Mouse (Mus musculus) ES-E14 (cell line): ENCODE data around the gene Tubal3. TPM values are rescaled to one million over a fixed set of nuclear protein-coding genes. Genes with fewer than 3 reads are reported as not detected.

Experiments used
- DNase-seq: peaks from one replicate; pipeline ENCODE4 v3.0.0-alpha.2; 2013; ENCODE audit warnings: low read depth, low spot score
- H3K27ac ChIP-seq: 2 replicates; pipeline ENCODE4 v1.5.1; 2012; ENCODE audit warnings: low read depth, mild to moderate bottlenecking, low read length, moderate library complexity, mixed read lengths; ENCODE audit not compliant: poor library complexity, insufficient read depth, severe bottlenecking
- H3K36me3 ChIP-seq: 2 replicates; pipeline ENCODE4 v1.6.1; 2012; ENCODE audit warnings: mild to moderate bottlenecking, low read length, moderate library complexity, mixed read lengths; ENCODE audit not compliant: control insufficient read depth, poor library complexity, insufficient read depth, severe bottlenecking
- H3K4me1 ChIP-seq, 2 experiments: fragments of 150-350 bp in 1 of 2; sonication (generic) in 1 of 2; 2 replicates each; pipeline ENCODE4 v1.6.1; 2012; ENCODE audit warnings: low read length in 2 of 2, mild to moderate bottlenecking in 1 of 2, mixed read lengths in 1 of 2; ENCODE audit not compliant: control insufficient read depth in 2 of 2, insufficient read depth in 2 of 2, poor library complexity in 1 of 2
- H3K4me3 ChIP-seq, 2 experiments: fragments of 150-350 bp in 1 of 2; sonication (generic) in 1 of 2; 2 replicates each; pipeline ENCODE4 v1.5.1; 2012; ENCODE audit warnings: low read length in 2 of 2, low read depth in 1 of 2, mild to moderate bottlenecking in 1 of 2, mixed read lengths in 1 of 2; ENCODE audit not compliant: insufficient read depth in 1 of 2, poor library complexity in 1 of 2, severe bottlenecking in 1 of 2
- H3K9ac ChIP-seq: 2 replicates; pipeline ENCODE4 v1.6.1; 2012; ENCODE audit warnings: low read depth, mild to moderate bottlenecking, low read length, mixed read lengths; ENCODE audit not compliant: poor library complexity, insufficient read depth, severe bottlenecking
- H3K9me3 ChIP-seq: fragments of 150-350 bp; sonication (generic); 2 replicates; pipeline ENCODE4 v1.6.1; 2012; ENCODE audit warnings: low read depth, mild to moderate bottlenecking, low read length; ENCODE audit not compliant: control insufficient read depth, insufficient read depth
- CHD2 ChIP-seq: IDR thresholded peaks from 2 replicates; pipeline ENCODE4 v1.6.1; 2014; ENCODE audit warnings: mild to moderate bottlenecking, low read depth, low read length, inconsistent platforms
- HCFC1 ChIP-seq: IDR thresholded peaks from 2 replicates; pipeline ENCODE4 v1.6.1; 2012; ENCODE audit warnings: low read length, inconsistent platforms, borderline replicate concordance; ENCODE audit not compliant: insufficient read depth
- MAFK ChIP-seq: IDR thresholded peaks from 2 replicates; pipeline ENCODE4 v1.6.1; 2014; ENCODE audit warnings: mild to moderate bottlenecking, low read depth, low read length, inconsistent platforms; ENCODE audit not compliant: insufficient read depth
- ZC3H11A ChIP-seq: IDR thresholded peaks from 2 replicates; pipeline ENCODE4 v1.6.1; 2012; ENCODE audit warnings: low read depth, mild to moderate bottlenecking, inconsistent platforms, low read length, borderline replicate concordance
- ZNF384 ChIP-seq: IDR thresholded peaks from 2 replicates; pipeline ENCODE4 v1.6.1; 2012; ENCODE audit warnings: low read depth, low read length, inconsistent platforms
- in situ Hi-C, 2 experiments: fragments of 600-800 bp; cut with MboI; formaldehyde crosslinking; loops; one replicate each; pipeline ENCODE4 v1.15.1; 2025; ENCODE audit warnings: low sequenced_read_pairs in 2 of 2, inconsistent platforms in 1 of 2; ENCODE audit not compliant: unreplicated experiment in 2 of 2
- total RNA-seq: library from RNA; depleted of rRNA; stranded (reverse); fragments of 300-350 nt; gene quantifications from 2 replicates; pipeline ENCODE4 v1.2.3, GENCODE M21; 2012

Gene Tubal3
- total RNA-seq, 1 experiment: not detected

DNA sequence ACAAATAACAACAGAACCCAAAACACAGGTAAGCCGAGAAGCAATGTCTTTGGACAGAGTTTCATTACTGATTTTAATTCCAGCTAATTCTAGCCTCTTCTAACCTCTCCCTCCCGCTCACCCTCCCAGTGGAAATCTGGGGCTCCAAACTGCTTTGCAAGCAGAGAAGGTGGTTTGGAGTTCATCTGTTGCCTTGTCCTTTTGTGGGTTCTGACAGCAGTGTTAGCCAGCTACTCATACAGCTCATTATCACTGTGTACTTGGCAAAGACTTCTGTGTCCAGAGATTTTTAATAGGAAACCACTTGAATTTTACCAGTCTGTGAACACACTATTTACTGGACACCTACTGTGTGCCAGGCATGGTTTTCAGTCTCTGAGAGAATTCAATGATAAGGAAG, 27.2 kb downstream of the Tubal3 start, which contains the start of gene Ucn3:
Gene Ucn3, minus strand, starts transcription at position 101 of the 400 bp plus-strand sequence.
- in situ Hi-C loops: no loop called here
- Histone ChIP-seq H3K4me1 (no peaks in the 10 kb centered on the region), H3K9me3 (no peaks in the 10 kb centered on the region), H3K4me3 (no peak within 1 kb of the TSS), H3K27ac (no peak within 1 kb of the TSS), H3K9ac (no peak within 1 kb of the TSS), H3K36me3 (no peaks in the 10 kb centered on the region)
- no peak for DNase-seq
- TF ChIP-seq CHD2: no peak
- TF ChIP-seq HCFC1: no peak
- TF ChIP-seq ZNF384: no peak
- no peak for TF ChIP-seq MAFK
- TF ChIP-seq ZC3H11A: no peak

DNA sequence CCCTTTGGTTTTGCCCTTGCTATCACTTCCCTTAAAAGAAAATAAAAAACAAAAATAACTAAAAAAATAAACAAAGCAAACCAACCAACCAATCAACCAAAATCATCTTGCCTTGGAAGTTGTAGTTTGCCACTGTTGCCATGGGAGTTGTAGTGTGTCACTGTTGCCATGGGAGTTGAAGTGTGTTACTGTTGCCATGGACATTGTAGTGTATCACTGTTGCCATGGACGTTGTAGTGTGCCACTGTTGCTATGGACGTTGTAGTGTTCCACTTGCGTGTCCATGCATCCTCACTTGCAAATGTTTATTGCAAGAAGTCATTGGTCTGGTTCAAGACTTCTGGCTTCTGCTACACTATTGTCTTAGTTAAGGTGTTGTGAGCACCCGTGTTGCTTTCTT, 29.2 kb downstream of the Tubal3 start:
- Histone ChIP-seq H3K4me3 (no peak overlapping the region), H3K9me3 (no peaks in the 10 kb centered on the region), H3K36me3 (no peaks in the 10 kb centered on the region), H3K4me1 (no peaks in the 10 kb centered on the region), H3K9ac (no peak overlapping the region), H3K27ac (no peak overlapping the region)
- no peak for DNase-seq
- in situ Hi-C loops: no loop called here
- TF ChIP-seq HCFC1 (no peak), MAFK (no peak), CHD2 (no peak), ZNF384 (no peak), ZC3H11A (no peak)

DNA sequence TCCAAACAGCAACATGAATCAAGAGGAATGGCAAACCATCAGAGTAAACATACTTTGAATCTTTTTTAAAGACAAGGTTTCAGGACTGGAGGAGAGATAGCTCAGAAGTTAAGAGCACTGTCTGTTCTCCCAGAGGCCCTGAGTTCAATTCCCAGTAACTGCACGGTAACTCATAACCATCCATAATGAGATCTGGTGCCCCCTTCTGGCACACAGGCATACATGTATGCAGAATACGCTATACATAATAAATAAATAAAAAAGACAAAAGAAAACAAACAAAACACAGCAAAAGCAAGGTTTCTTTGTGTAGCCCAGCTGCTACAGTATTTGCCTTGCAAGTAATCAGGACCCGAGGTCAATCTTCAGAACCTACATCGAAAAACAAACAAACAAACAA, 31.4 kb downstream of the Tubal3 start:
- Histone ChIP-seq H3K4me1 (no peaks in the 10 kb centered on the region), H3K4me3 (no peak overlapping the region), H3K9ac (no peak overlapping the region), H3K36me3 (no peaks in the 10 kb centered on the region), H3K9me3 (no peaks in the 10 kb centered on the region), H3K27ac (no peak overlapping the region)
- TF ChIP-seq HCFC1 (no peak), MAFK (no peak), ZNF384 (no peak), ZC3H11A (no peak), CHD2 (no peak)
- DNase-seq: no peak
- in situ Hi-C loops: no loop called here

DNA sequence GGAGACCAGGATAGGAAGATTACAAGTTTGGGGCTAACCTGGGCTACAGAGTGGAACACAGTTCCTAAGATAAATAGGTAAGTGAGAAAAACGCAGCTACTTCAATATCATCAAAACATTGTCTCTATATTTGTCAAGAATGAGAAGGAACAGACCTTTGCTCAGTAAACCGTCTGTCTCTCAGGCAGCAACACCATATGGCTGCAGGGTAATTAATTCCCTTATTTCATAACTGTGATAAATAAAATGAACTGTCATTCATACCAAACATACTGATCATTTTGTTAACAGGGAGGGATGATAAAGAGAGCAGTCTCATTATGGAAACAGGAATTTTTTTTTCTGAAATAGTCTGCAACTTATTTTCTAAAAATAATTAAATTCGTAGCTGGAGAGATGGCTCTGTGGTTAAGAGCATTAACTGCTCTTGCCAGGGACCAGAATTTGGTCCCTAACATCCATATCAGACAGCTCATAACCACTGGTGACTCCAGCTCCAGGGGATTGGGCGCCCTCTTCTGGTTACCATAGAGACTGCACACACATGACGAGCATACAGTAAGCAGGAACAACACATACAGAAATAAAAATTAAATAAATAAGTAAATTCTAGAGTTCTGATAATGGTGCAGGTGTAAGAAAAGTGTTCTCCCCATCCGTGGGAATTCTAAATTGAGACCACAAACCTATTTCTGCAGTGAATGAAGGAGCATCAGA, 33.3 kb downstream of the Tubal3 start:
- Histone ChIP-seq H3K4me3 (no peak overlapping the region), H3K36me3 (no peaks in the 10 kb centered on the region), H3K9me3 (no peaks in the 10 kb centered on the region), H3K27ac (no peak overlapping the region), H3K9ac (no peak overlapping the region), H3K4me1 (no peaks in the 10 kb centered on the region)
- DNase-seq: peak; percentile 15
- TF ChIP-seq ZC3H11A (no peak), HCFC1 (no peak), MAFK (no peak), ZNF384 (no peak), CHD2 (no peak)
- in situ Hi-C loops: no loop called here
